Mouse (Mus musculus) liver, embryonic 13.5 days (tissue): ENCODE results near the gene Stk32c. TPM values are rescaled to one million over a fixed set of nuclear protein-coding genes. Genes with fewer than 3 reads are reported as not detected.
A peak's percentile ranks its signal among the peaks of the same experiment; 100 is the strongest.

Source experiments
- ATAC-seq: fragments of 200-750 bp; cut with Nextera tagmentation; 2 replicates; pipeline ENCODE4 v1.8.0; 2017; ENCODE audit warnings: low read depth, mild to moderate bottlenecking, moderate number of reproducible peaks, moderate library complexity
- DNase-seq: peaks from one replicate; pipeline ENCODE4 v3.0.0; 2022
- H3K27ac ChIP-seq: fragments of 300-500 bp; sonication (generic); 2 replicates; pipeline ENCODE4 v1.5.1; 2015; ENCODE audit warnings: moderate library complexity, mild to moderate bottlenecking, inconsistent platforms
- H3K27me3 ChIP-seq: fragments of 300-500 bp; sonication (generic); 2 replicates; pipeline ENCODE4 v1.6.1; 2015; ENCODE audit warnings: mild to moderate bottlenecking, inconsistent platforms
- H3K36me3 ChIP-seq: fragments of 300-500 bp; sonication (generic); 2 replicates; pipeline ENCODE4 v1.6.1; 2015; ENCODE audit warnings: mild to moderate bottlenecking, inconsistent platforms
- H3K4me1 ChIP-seq: fragments of 300-500 bp; sonication (generic); replicated peaks from 2 replicates; pipeline ENCODE4 v1.6.1; 2015; ENCODE audit warnings: inconsistent platforms
- H3K4me2 ChIP-seq: fragments of 300-500 bp; sonication (generic); 2 replicates; pipeline ENCODE4 v1.6.1; 2015; ENCODE audit warnings: inconsistent platforms, mild to moderate bottlenecking, moderate library complexity
- H3K4me3 ChIP-seq: fragments of 300-500 bp; sonication (generic); replicated peaks from 2 replicates; pipeline ENCODE4 v1.5.1; 2015; ENCODE audit warnings: mild to moderate bottlenecking, inconsistent platforms
- H3K9ac ChIP-seq: fragments of 300-500 bp; sonication (generic); 2 replicates; pipeline ENCODE4 v1.6.1; 2015; ENCODE audit warnings: mild to moderate bottlenecking, inconsistent platforms
- H3K9me3 ChIP-seq: fragments of 300-500 bp; sonication (generic); replicated peaks from 2 replicates; pipeline ENCODE4 v1.6.1; 2016; ENCODE audit warnings: inconsistent platforms
- WGBS: fragments of 180-500 bp; shearing (Covaris S2); methylation state at CpG from one replicate; pipeline ENCODE4 v1.1.7; 2015; ENCODE audit not compliant: insufficient replicate concordance; 5-methylcytosine and 5-hydroxymethylcytosine counted together
- polyA plus RNA-seq: library from polyadenylated mRNA; unstranded; fragments of >200 nt; fragmentation: Nextera tagmentation; extraction: Ambion mirVana; gene quantifications from 2 replicates; pipeline ENCODE4 v1.2.1, GENCODE M21; 2015

Gene Stk32c
- not detected in 2 replicates for polyA plus RNA-seq

DNA sequence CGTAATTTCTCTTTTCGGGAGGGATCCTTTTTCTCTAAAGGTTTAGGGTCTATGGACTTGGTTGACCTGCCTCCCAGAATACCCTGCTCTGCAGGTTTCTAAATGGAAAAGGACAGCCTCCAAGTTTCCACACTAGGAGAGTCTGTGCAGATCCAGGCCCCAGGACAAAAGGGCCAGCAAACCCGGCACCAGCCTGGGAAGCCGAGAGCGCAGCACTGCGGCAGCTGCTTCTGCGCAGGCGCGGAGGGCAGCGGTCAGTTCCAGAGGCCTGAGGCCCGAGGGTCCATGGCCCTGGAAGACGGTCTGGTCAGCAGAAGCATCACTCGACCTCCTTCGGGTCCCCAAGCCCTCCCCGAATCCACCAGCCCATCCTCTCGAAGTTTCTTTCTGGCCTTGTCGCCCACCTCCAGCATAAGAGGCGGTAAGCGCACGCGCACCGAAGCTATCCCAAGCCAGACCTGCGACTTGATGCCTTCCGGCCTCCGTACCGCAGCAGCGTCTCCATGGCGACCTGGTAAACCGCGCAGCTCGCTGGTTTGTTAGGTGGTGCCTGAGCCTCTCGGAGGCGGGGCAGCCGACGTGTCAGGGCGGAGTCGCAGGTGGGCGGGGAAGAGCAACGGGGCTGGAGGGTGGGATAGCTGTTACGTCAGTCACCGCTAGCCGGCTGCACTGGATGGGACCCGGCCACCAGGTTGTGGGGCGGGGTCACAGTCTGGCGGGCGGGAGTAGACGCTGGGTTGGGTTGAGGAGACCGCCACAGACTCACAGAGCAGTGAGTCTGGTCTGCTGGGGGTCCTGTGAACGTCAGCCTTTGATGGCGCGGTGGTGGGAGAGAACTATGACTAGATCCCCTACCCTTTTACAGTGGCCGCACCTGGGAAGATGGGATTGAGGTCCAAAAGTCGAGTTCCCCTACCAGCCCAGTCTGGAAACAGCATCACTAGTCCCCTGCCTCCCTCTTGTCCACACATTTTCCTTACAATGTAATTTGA lies at the start of gene Stk32c, which contains the start of gene Lrrc27:
TSS of gene Stk32c (minus strand) at position 554 of the 992 bp plus-strand sequence.
TSS of gene Lrrc27 (plus strand) at position 235 of the 992 bp plus-strand sequence.
- Histone ChIP-seq H3K4me3 (peak within 1 kb of the TSS; percentile 62), H3K4me1 (peaks cover 19% of the 10 kb centered on the region), H3K9ac (peak within 1 kb of the TSS; percentile 60), H3K9me3 (no peaks in the 10 kb centered on the region), H3K4me2 (peak within 1 kb of the TSS; percentile 68), H3K27me3 (no peaks in the 10 kb centered on the region), H3K27ac (no peak within 1 kb of the TSS; the same call in 1 of the 2 replicates), H3K36me3 (no peaks in the 10 kb centered on the region)
- ATAC-seq: peak; percentile 96
- WGBS: 2% methylated on average over 53 of the region's 53 CpGs
- peak; percentile 96 for DNase-seq

GRCm38 (mm10) chr7:139257752-139258542 lies 44.8 kb upstream of the Stk32c start:
- DNase-seq (no peak), ATAC-seq (no peak)
- H3K4me2 ChIP-seq: no peak overlapping the region
- H3K9ac ChIP-seq: no peak overlapping the region
- H3K36me3 ChIP-seq: peaks cover 7% of the 10 kb centered on the region; the same call in 1 of the 2 replicates
- WGBS: 57% methylated on average over 10 of the region's 10 CpGs
- no peak overlapping the region for H3K4me3 ChIP-seq
- no peaks in the 10 kb centered on the region for H3K27me3 ChIP-seq
- H3K4me1 ChIP-seq: peaks cover 10% of the 10 kb centered on the region
- no peak overlapping the region for H3K27ac ChIP-seq
- no peaks in the 10 kb centered on the region for H3K9me3 ChIP-seq

GRCm38 (mm10) chr7:139254626-139255025 lies 41.5 kb upstream of the Stk32c start:
- H3K4me3 ChIP-seq: no peak overlapping the region
- no peaks in the 10 kb centered on the region for H3K9me3 ChIP-seq
- no peak overlapping the region for H3K27ac ChIP-seq
- WGBS: 62% methylated on average over 5 of the region's 5 CpGs
- no peak overlapping the region for H3K4me2 ChIP-seq
- H3K27me3 ChIP-seq: peaks cover 2% of the 10 kb centered on the region; the same call in 1 of the 2 replicates
- H3K4me1 ChIP-seq: peaks cover 41% of the 10 kb centered on the region
- H3K9ac ChIP-seq: no peak overlapping the region
- ATAC-seq (no peak), DNase-seq (no peak)
- H3K36me3 ChIP-seq: peaks cover 7% of the 10 kb centered on the region; the same call in 1 of the 2 replicates

- no peak for ATAC-seq
- H3K4me3 ChIP-seq: no peak overlapping the region
- peaks cover 14% of the 10 kb centered on the region for H3K27me3 ChIP-seq
- H3K9me3 ChIP-seq: no peaks in the 10 kb centered on the region
- no peak overlapping the region for H3K27ac ChIP-seq
- no peak for DNase-seq
- WGBS: 24% methylated on average over 3 of the region's 3 CpGs
- no peak overlapping the region for H3K4me2 ChIP-seq
- peaks cover 7% of the 10 kb centered on the region; the same call in 1 of the 2 replicates for H3K36me3 ChIP-seq
- peaks cover 52% of the 10 kb centered on the region for H3K4me1 ChIP-seq
- H3K9ac ChIP-seq: no peak overlapping the region
Observed at GRCm38 (mm10) chr7:139253462-139253861, 40.4 kb upstream of the Stk32c start.

- Histone ChIP-seq H3K9me3 (no peaks in the 10 kb centered on the region), H3K27ac (no peak overlapping the region), H3K27me3 (peaks cover 19% of the 10 kb centered on the region), H3K36me3 (peaks cover 7% of the 10 kb centered on the region; the same call in 1 of the 2 replicates), H3K4me1 (peaks cover 54% of the 10 kb centered on the region), H3K9ac (no peak overlapping the region), H3K4me3 (no peak overlapping the region), H3K4me2 (no peak overlapping the region)
- ATAC-seq (no peak), DNase-seq (no peak)
- WGBS: 30% methylated on average over 9 of the region's 9 CpGs
Observed at GRCm38 (mm10) chr7:139252986-139253385, 39.9 kb upstream of the Stk32c start.

GRCm38 (mm10) chr7:139252566-139252965 lies 39.5 kb upstream of the Stk32c start:
- Histone ChIP-seq H3K27ac (no peak overlapping the region; the same call in 1 of the 2 replicates), H3K4me2 (no peak overlapping the region), H3K27me3 (peaks cover 23% of the 10 kb centered on the region), H3K9ac (no peak overlapping the region), H3K9me3 (no peaks in the 10 kb centered on the region), H3K4me1 (peaks cover 56% of the 10 kb centered on the region), H3K4me3 (no peak overlapping the region), H3K36me3 (peaks cover 7% of the 10 kb centered on the region; the same call in 1 of the 2 replicates)
- ATAC-seq (no peak), DNase-seq (no peak)
- 49% methylated on average over 7 of the region's 7 CpGs for WGBS

DNA sequence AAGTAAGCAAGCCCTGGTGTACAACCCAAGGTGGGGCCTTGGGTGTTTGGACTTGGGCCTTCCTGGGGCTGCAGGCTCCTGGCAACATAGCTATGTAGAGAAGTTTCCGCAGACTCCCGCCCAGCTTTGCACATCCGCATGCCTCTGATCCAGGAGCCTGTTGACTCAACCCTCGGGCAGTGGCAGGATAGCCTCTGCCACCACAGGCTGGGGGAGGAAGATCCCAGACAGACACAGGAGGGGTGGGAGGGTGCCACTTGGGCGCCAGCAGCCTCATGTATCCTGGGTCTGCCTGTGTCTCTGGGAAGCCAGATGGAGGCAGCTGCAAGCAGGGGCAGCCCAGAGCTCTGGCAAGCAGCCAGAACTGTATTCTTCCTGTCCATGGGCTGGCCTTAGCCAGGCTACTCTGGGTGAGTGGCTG lies 38.8 kb upstream of the Stk32c start:
- H3K27me3 ChIP-seq: peaks cover 30% of the 10 kb centered on the region
- WGBS: 69% methylated on average over 5 of the region's 5 CpGs
- no peak overlapping the region for H3K9ac ChIP-seq
- no peak overlapping the region for H3K27ac ChIP-seq
- H3K4me3 ChIP-seq: no peak overlapping the region
- no peaks in the 10 kb centered on the region for H3K9me3 ChIP-seq
- no peak overlapping the region for H3K4me2 ChIP-seq
- H3K4me1 ChIP-seq: peaks cover 63% of the 10 kb centered on the region
- DNase-seq (no peak), ATAC-seq (no peak)
- peaks cover 7% of the 10 kb centered on the region; the same call in 1 of the 2 replicates for H3K36me3 ChIP-seq

GRCm38 (mm10) chr7:139249406-139250210 lies 36.5 kb upstream of the Stk32c start:
- Histone ChIP-seq H3K4me2 (peak overlapping the region; percentile 76), H3K9me3 (no peaks in the 10 kb centered on the region), H3K4me1 (peaks cover 67% of the 10 kb centered on the region), H3K9ac (peak overlapping the region; percentile 67; the same call in 1 of the 2 replicates), H3K4me3 (peak overlapping the region; percentile 64), H3K27me3 (peaks cover 38% of the 10 kb centered on the region), H3K36me3 (no peaks in the 10 kb centered on the region), H3K27ac (no peak overlapping the region)
- ATAC-seq (peak; percentile 55), DNase-seq (no peak)
- 24% methylated on average over 7 of the region's 7 CpGs for WGBS

- H3K9me3 ChIP-seq: no peaks in the 10 kb centered on the region
- H3K9ac ChIP-seq: peak overlapping the region; percentile 67
- no peaks in the 10 kb centered on the region for H3K36me3 ChIP-seq
- no peak for DNase-seq
- H3K27ac ChIP-seq: no peak overlapping the region; the same call in 1 of the 2 replicates
- H3K4me3 ChIP-seq: peak overlapping the region; percentile 64
- peak overlapping the region; percentile 76 for H3K4me2 ChIP-seq
- peaks cover 38% of the 10 kb centered on the region for H3K27me3 ChIP-seq
- WGBS: 2% methylated on average over 45 of the region's 45 CpGs
- H3K4me1 ChIP-seq: peaks cover 67% of the 10 kb centered on the region
- ATAC-seq: no peak
Observed at GRCm38 (mm10) chr7:139248615-139249405, 35.7 kb upstream of the Stk32c start.
